Mouse (Mus musculus) testis, postnatal 10 days (tissue): ENCODE data around the gene Psmd11.
A peak's percentile ranks its signal among the peaks of the same experiment; 100 is the strongest.
"Not testable (repeated sequence)": the region's sequence is repeated elsewhere in the genome, so short reads cannot be mapped to it uniquely, and the experiment has no call there.

ENCODE experiments used
- DNase-seq: peaks from one replicate; pipeline ENCODE4 v3.0.0; 2021; ENCODE audit warnings: low spot score

The Psmd11 gene

GRCm38 (mm10) chr11:80429009-80429475 lies 627 bp downstream of the Psmd11 start:
- peak; percentile 66 for DNase-seq

- DNase-seq: no peak
These were observed 1.2 kb downstream of the Psmd11 start for GRCm38 (mm10) chr11:80429500-80430166.

DNA sequence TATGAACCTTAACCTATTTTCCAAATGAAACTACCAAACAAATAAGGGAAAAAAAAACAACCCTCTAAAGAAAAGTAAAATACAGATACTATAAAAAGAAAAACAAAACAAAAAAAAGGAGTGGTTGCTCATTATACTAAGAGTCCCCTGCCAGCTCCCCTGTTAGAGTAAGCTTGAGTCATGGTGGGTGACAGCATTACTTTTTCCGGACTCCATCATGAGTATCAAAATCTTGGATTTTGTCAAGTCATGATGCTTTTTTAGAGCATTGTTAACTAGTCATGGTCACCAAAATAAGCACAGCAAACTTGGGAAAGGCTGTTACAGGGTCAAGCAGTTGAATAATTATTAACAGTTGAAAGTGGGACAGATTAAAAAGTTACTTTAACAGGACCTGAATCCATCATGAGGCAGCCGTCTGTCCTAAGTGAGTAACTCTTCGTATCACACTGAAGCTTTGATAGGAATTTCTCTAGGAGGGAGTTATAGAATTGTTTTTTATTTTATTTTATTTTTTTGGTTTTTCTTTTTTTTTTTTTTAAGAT lies 2.0 kb downstream of the Psmd11 start:
- no peak for DNase-seq

GRCm38 (mm10) chr11:80446916-80447315 lies 18.5 kb downstream of the Psmd11 start:
- DNase-seq: no peak

- DNase-seq: no peak
These were observed 21.4 kb downstream of the Psmd11 start for GRCm38 (mm10) chr11:80449859-80450258.

DNA sequence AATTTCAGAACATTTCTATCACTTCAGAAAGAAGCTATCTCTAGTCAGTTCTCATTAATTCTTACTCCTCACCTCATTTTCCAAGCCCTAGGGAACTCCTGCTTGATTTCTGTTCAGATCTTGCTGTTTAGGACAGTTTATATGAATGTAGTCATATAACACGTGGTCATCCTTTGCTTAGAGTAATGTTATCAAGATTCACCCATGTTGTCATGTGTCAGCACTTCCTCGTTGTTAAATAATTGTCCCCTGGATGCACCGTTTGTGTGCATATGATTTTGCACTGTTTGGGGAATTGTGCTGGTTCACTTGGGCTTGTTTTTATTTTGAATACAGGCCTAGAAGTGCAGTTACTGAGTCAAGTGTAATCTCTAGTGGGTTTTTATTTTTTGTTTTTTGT lies 23.8 kb downstream of the Psmd11 start:
- no peak for DNase-seq

DNA sequence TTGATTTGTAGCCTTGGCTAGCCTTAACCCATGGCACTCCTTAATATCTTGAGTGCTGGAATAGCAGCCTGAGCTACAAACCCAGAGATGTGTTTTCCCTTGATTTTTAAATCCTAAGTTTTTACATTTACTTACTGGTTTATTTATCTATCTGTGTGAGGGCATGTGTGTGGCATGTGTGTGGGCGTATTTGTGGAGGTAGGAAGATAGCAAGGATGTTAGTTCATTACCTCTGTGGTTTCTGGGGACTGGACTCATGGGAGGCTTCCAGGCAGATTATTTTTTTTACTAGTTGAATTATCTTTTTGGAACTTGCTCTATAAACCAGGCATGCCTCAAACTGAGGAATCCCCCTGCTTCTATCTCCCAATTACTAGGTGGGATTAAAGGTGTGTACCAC lies 24.8 kb downstream of the Psmd11 start:
- no peak for DNase-seq

- DNase-seq: not testable (repeated sequence)
These were observed 35.3 kb downstream of the Psmd11 start for GRCm38 (mm10) chr11:80463605-80464130.

GRCm38 (mm10) chr11:80471836-80472605 lies 43.6 kb downstream of the Psmd11 start:
- no peak for DNase-seq

DNA sequence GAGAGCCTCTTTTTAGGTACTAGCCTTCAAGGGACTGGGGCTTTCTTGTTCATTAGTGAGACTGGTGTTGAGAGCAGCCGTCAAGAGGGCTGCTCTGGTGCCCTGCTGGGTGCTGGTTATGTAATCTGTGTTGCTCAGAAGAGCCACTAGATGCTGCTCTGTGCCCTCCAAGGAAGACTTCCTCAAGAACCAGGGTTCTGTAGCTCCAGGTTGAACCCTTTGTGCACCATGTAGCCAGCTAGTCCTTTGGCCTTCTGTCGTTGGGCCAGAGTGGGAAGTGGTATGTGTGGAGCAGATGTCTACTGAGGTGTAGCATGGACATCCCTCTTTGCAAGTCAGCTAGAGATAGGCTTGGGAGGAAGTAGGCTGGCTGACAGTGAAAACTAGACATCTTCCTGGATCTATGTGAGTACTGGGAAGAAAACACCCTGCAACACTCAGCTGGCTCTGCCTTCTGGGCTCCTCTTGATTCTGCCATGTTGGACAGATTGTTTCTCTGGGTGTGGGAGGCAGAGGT lies 45.8 kb downstream of the Psmd11 start:
- no peak for DNase-seq

GRCm38 (mm10) chr11:80474846-80475245 lies 46.4 kb downstream of the Psmd11 start:
- no peak for DNase-seq

DNA sequence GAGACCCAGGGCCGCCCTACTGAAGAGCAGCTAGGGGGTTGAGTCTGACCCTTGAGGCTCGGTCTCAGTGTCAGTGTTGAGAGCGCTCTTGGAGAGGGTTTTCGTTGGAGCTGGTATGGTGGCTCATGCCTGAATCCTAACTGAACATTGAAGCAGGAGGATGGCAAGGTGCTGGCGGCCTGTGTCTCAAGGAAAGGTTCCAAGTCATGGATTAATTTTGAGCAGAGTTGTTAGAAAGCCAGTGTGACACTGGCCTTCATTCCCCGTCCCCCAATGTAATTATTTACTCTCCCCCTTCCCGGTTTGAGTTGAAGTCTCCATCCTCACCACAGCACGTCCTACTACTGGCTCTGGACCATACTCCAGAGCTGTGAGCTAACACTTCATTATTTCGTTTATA lies 47.1 kb downstream of the Psmd11 start:
- DNase-seq: no peak

DNA sequence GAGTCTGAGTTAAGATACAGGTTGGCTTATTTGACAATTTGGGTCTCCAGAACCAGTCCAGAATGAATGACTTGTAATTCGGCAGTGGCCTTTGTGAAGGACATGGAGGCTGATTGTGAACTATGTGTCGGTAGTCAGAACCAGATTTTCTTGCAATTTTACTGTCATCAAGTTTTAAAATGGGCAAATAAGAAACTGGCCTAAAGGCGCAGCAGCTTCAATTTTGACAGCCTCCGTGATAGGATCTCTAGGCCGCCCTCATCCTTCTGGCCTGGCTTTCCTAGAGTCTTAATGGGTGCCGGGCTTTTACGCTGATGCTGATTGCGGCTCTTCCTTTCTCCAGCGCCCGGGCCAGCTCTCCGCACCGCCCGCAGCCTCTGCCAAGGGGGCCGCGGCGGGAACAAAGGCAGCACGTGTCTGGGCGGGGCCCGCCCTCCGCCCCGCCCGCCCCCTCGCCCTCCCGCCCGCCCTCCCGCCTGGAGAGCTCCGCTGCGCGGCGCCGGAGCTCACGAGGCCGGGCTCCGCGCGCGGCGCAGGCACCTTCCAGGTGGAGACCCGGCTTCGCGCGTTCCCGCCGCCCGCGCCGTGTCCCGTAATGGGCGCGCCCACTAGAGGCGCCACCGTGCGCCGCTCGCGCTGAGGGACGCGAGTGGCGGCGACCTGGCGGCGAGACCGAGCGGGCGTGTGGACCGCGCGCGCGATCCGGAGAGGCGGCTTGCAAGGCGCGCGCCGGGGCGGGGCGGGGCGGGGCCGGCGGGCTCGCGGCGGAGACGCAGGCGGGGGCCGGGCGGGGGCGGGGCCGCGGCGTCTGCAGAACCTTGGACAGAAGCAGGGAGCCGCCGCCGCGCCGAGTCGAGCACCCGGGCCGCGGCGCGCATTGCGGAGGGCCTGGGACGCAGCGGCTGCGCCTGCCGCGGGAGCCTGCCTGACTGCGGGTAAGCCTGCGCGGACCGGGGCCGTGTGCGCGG lies 48.1 kb downstream of the Psmd11 start, which contains the start of gene Cdk5r1:
Cdk5r1 (plus strand) TSS at position 802 of the 968 bp plus-strand sequence.
- peak; percentile 90 for DNase-seq

DNA sequence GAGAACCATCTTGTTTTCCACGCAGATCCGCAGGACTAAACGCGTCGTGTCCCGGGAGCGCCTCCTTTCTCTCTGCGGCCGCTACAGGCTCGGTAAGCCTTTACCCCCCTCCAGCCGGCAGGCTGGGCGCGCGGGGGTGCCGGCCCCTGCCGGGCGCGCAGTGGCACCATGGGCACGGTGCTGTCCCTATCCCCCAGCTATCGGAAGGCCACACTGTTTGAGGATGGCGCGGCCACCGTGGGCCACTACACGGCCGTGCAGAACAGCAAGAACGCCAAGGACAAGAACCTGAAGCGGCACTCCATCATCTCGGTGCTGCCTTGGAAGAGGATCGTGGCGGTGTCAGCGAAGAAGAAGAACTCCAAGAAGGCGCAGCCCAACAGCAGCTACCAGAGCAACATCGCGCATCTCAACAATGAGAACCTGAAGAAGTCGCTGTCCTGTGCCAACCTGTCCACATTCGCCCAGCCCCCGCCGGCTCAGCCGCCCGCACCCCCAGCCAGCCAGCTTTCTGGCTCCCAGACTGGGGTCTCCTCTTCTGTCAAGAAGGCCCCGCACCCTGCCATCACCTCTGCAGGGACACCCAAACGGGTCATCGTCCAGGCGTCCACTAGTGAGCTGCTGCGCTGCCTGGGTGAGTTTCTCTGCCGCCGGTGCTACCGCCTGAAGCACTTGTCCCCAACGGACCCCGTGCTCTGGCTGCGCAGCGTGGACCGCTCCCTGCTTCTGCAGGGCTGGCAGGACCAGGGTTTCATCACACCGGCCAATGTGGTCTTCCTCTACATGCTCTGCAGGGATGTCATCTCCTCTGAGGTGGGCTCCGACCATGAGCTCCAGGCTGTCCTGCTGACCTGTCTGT lies 49.2 kb downstream of the Psmd11 start:
- no peak for DNase-seq

DNA sequence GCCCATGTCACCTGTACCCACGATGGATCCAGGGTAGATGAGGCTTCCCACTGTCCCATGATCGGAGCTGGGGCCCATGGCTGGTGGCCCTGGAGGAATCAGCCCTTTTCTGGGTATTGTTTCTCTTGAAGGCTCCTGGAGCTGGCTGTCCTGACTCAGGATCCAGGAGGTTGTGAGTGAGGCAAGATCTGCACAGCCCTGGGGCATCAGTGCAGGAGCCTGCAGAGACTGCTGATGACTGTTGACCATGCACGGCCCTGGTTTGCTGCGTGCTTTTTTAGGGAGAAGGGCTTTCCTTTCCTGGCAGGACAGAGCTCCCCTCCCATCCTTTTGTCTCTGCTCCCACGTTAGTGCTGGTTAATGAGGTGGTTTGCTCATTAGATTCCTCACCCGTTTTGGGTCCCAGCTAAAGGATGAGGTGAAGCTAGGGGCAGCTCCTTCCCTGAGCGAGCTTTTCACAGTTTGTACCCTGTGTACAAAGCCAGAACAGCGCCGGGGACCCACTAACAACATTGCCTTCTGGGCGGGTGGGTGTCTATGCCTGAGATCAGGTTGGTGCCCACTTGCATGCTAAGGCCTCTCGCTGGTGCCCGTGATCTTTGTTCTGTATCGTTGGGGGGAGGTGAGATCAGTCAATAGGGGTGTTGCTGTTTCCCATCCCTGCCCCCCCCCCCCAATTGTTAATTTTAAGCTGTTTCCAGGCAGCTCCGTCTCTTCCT lies 50.4 kb downstream of the Psmd11 start:
- DNase-seq: no peak

DNA sequence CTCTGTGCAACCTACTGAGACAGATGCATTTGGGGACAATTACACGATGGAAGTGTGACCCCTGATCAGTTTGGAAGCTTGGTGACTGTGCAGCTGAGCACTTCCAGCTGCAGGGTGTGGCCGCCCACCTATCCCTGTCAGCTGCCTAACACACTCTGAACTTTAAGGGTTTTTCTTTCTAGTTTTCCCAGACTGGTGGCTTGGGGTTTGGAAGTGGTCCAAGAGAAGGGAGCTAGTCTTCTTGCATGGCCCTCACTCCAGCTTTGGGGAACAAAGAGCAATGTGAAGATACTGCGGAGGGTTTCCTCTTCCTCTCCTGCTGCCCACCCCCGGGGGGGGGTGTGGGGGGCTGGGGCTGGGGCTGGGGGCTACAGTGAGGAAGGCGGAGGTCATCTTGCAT lies 51.0 kb downstream of the Psmd11 start:
- DNase-seq: no peak

- no peak for DNase-seq
These were observed 51.8 kb downstream of the Psmd11 start for GRCm38 (mm10) chr11:80479906-80480866.

GRCm38 (mm10) chr11:80481409-80482050 lies 53.1 kb downstream of the Psmd11 start:
- no peak for DNase-seq
